Mouse (Mus musculus) neural tube, embryonic 14.5 days (tissue): ENCODE measurements around the gene Tas2r105. TPM values are rescaled to one million over a fixed set of nuclear protein-coding genes. Genes with fewer than 3 reads are reported as not detected.

Experiments used
- ATAC-seq: fragments of 200-750 bp; cut with Nextera tagmentation; 2 replicates; pipeline ENCODE4 v1.8.0; 2017; ENCODE audit warnings: low read depth, mild to moderate bottlenecking, moderate TSS enrichment, moderate library complexity
- H3K27ac ChIP-seq: fragments of 300-500 bp; sonication (generic); 2 replicates; pipeline ENCODE4 v1.5.1; 2014; ENCODE audit warnings: low read depth, mild to moderate bottlenecking, control low read depth, low read length, moderate library complexity, mixed read lengths
- H3K27me3 ChIP-seq: fragments of 300-500 bp; sonication (generic); 2 replicates; pipeline ENCODE4 v1.6.1; 2014; ENCODE audit warnings: low read length; ENCODE audit not compliant: control insufficient read depth, insufficient read depth
- H3K36me3 ChIP-seq: fragments of 300-500 bp; sonication (generic); 2 replicates; pipeline ENCODE4 v1.6.1; 2014; ENCODE audit warnings: low read length, mixed read lengths; ENCODE audit not compliant: control insufficient read depth, insufficient read depth
- H3K4me1 ChIP-seq: fragments of 300-500 bp; sonication (generic); 2 replicates; pipeline ENCODE4 v1.6.1; 2014; ENCODE audit warnings: low read length; ENCODE audit not compliant: control insufficient read depth, insufficient read depth
- H3K4me2 ChIP-seq: fragments of 300-500 bp; sonication (generic); 2 replicates; pipeline ENCODE4 v1.6.1; 2014; ENCODE audit warnings: mild to moderate bottlenecking, low read depth, low read length, control low read depth
- H3K4me3 ChIP-seq: fragments of 300-500 bp; sonication (generic); 2 replicates; pipeline ENCODE4 v1.5.1; 2014; ENCODE audit warnings: low read depth, low read length, control low read depth, mixed read lengths
- H3K9ac ChIP-seq: fragments of 300-500 bp; sonication (generic); replicated peaks from 2 replicates; pipeline ENCODE4 v1.6.1; 2014; ENCODE audit warnings: low read depth, mild to moderate bottlenecking, control low read depth, low read length, mixed read lengths
- H3K9me3 ChIP-seq: fragments of 300-500 bp; sonication (generic); 2 replicates; pipeline ENCODE4 v1.6.1; 2016; ENCODE audit warnings: low read length; ENCODE audit not compliant: control insufficient read depth
- WGBS: fragments of 180-500 bp; shearing (Covaris S2); extraction: QIAGEN DNeasy Blood & Tissue Kit; methylation state at CpG from one replicate; pipeline ENCODE4 v1.1.7; 2014; 5-methylcytosine and 5-hydroxymethylcytosine counted together
- polyA plus RNA-seq: library from polyadenylated mRNA; unstranded; fragments of >200 nt; fragmentation: Nextera tagmentation; extraction: Ambion mirVana; gene quantifications from 2 replicates; pipeline ENCODE4 v1.2.1, GENCODE M21; 2014

Gene Tas2r105
- polyA plus RNA-seq = not detected in 2 replicates

- 83% methylated on average over 1 of the region's 1 CpGs for WGBS
- ATAC-seq = no peak
Measured at GRCm38 (mm10) chr6:131687395-131687794, at the start of gene Tas2r105. Gene Tas2r105 (minus strand): TSS chr6:131687495.

GRCm38 (mm10) chr6:131712803-131713202, 25.5 kb upstream of the Tas2r105 start:
- no peaks in the 10 kb centered on the region for H3K36me3 ChIP-seq
- no peak overlapping the region for H3K4me2 ChIP-seq
- no peak for ATAC-seq
- 0 out of 2 replicates have a peak, but pooled peaks cover 3% of the 10 kb centered on the region for H3K9me3 ChIP-seq
- H3K9ac ChIP-seq = no peak overlapping the region
- H3K4me1 ChIP-seq = no peaks in the 10 kb centered on the region
- no peak overlapping the region for H3K4me3 ChIP-seq
- H3K27ac ChIP-seq = no peak overlapping the region
- WGBS = 48% methylated on average over 7 of the region's 7 CpGs
- no peaks in the 10 kb centered on the region for H3K27me3 ChIP-seq

More at GRCm38 (mm10) chr6:131687395-131687794, at the start of gene Tas2r105:
- Histone ChIP-seq H3K9me3 (no peaks in the 10 kb centered on the region), H3K4me1 (no peaks in the 10 kb centered on the region), H3K4me3 (no peak within 1 kb of the TSS), H3K36me3 (no peaks in the 10 kb centered on the region), H3K4me2 (no peak within 1 kb of the TSS), H3K9ac (no peak within 1 kb of the TSS), H3K27ac (no peak within 1 kb of the TSS), H3K27me3 (no peaks in the 10 kb centered on the region)

GRCm38 (mm10) chr6:131689963-131690362, 2.7 kb upstream of the Tas2r105 start, which contains the start of gene Tas2r114:
Gene Tas2r114 (minus strand): TSS chr6:131690063.
- Histone ChIP-seq H3K4me1 (no peaks in the 10 kb centered on the region), H3K4me2 (no peak within 1 kb of the TSS), H3K36me3 (no peaks in the 10 kb centered on the region), H3K27ac (no peak within 1 kb of the TSS), H3K9ac (no peak within 1 kb of the TSS), H3K9me3 (no peaks in the 10 kb centered on the region), H3K4me3 (no peak within 1 kb of the TSS), H3K27me3 (no peaks in the 10 kb centered on the region)
- no peak for ATAC-seq

- no peak within 1 kb of the TSS for H3K4me3 ChIP-seq
- no peaks in the 10 kb centered on the region for H3K9me3 ChIP-seq
- no peaks in the 10 kb centered on the region for H3K27me3 ChIP-seq
- no peaks in the 10 kb centered on the region for H3K4me1 ChIP-seq
- no peak within 1 kb of the TSS for H3K4me2 ChIP-seq
- no peak for ATAC-seq
- H3K9ac ChIP-seq = no peak within 1 kb of the TSS
- H3K27ac ChIP-seq = no peak within 1 kb of the TSS
- H3K36me3 ChIP-seq = no peaks in the 10 kb centered on the region
- 74% methylated on average over 1 of the region's 1 CpGs for WGBS
Measured at GRCm38 (mm10) chr6:131685644-131686043, 1.7 kb downstream of the Tas2r105 start, which contains the start of gene Tas2r104. Gene Tas2r104 (minus strand): TSS chr6:131685744.

GRCm38 (mm10) chr6:131678786-131679185, 8.5 kb downstream of the Tas2r105 start, which contains the start of gene Tas2r106:
Gene Tas2r106 (minus strand): TSS chr6:131678886.
- Histone ChIP-seq H3K4me1 (no peaks in the 10 kb centered on the region), H3K9me3 (peaks cover 8% of the 10 kb centered on the region), H3K9ac (no peak within 1 kb of the TSS), H3K27ac (no peak within 1 kb of the TSS), H3K36me3 (no peaks in the 10 kb centered on the region), H3K4me3 (no peak within 1 kb of the TSS), H3K27me3 (no peaks in the 10 kb centered on the region), H3K4me2 (no peak within 1 kb of the TSS)
- 71% methylated on average over 3 of the region's 3 CpGs for WGBS
- ATAC-seq = no peak

- Histone ChIP-seq H3K27me3 (no peaks in the 10 kb centered on the region), H3K9me3 (peaks cover 1% of the 10 kb centered on the region; the same call in 1 of the 2 replicates), H3K36me3 (no peaks in the 10 kb centered on the region), H3K4me3 (no peak within 1 kb of the TSS), H3K27ac (no peak within 1 kb of the TSS), H3K4me2 (no peak within 1 kb of the TSS), H3K9ac (no peak within 1 kb of the TSS), H3K4me1 (no peaks in the 10 kb centered on the region)
- ATAC-seq = no peak
Measured at GRCm38 (mm10) chr6:131660049-131660448, 27.2 kb downstream of the Tas2r105 start, which contains the start of gene Tas2r107. Gene Tas2r107 (minus strand): TSS chr6:131660149.

Other genes starting within 250 kb of the Tas2r105 start
- gene 5430401F13Rik, start 201.1 kb downstream of the Tas2r105 start, polyA plus RNA-seq = not detected in 2 replicates
- not detected in 2 replicates for gene Gm6619, start 201.1 kb downstream of the Tas2r105 start, polyA plus RNA-seq
- not detected in 2 replicates for gene Tas2r130, start 56.6 kb downstream of the Tas2r105 start, polyA plus RNA-seq
- gene Tas2r107, start 27.3 kb downstream of the Tas2r105 start, polyA plus RNA-seq = not detected in 2 replicates
- not detected in 2 replicates for gene Tas2r106, start 8.6 kb downstream of the Tas2r105 start, polyA plus RNA-seq
- gene Tas2r104, start 1.8 kb downstream of the Tas2r105 start, polyA plus RNA-seq = not detected in 2 replicates
- not detected in 2 replicates for gene Tas2r114, start 2.6 kb upstream of the Tas2r105 start, polyA plus RNA-seq